In the genomic region with DNA sequence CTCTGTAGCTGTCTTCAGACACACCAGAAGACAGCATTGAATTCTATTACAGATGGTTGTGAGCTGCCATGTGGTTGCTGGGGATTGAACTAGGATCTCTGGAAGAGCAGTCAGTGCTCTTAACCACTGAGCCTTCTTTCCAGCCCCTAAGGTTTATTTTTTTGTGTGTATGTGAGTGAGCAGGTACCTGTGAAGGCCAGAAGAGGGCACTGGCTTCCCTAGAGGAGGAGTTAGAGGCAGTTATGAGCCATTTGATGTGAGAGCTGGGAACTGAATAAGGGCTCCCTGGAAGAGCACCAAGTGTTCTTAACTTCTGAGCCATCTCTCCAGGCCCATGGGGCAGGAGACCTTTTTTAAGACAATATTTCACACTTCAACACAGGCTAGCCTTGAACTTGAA, we compare ENCODE assay signal across 35 mouse cellular contexts. TPM values are rescaled to one million over a fixed set of nuclear protein-coding genes. Genes with fewer than 3 reads are reported as not detected.
A peak's percentile ranks its signal among the peaks of the same experiment; 100 is the strongest.
DNase-seq lines count a peak whose midpoint lies in the region; ATAC-seq and TF ChIP-seq lines count a peak whose summit lies in the region.
"Had no signal": no experiment of that assay in that cellular context is flagged by ENCODE, and none has a peak within 500 bp of the region (broad histone marks: within the 10 kb centered on the region; RNA-seq: fewer than 3 reads in every experiment).

No protein-coding gene starts in this region.

- no peak for DNase-seq in kidney, postnatal 0 days (ENCODE audit: low spot score)
- no peak for DNase-seq in kidney, postnatal 10 days
- DNase-seq in A20 (ENCODE audit: low read depth, low spot score) (peak; percentile 46), ES-E14 (ENCODE audit: low read depth, low spot score) (no peak)
- DNase-seq in stomach, postnatal 0 days (ENCODE audit: low spot score): no peak
- DNase-seq in forebrain, embryonic 14.5 days (ENCODE audit: low spot score): no peak
- DNase-seq: adrenal gland, postnatal 14 days; B cell, adult 2 months; cerebellum, adult 11 months; cerebellum, adult 9-10 months; forebrain, postnatal 0 days; gastrocnemius, postnatal 10 days; heart, postnatal 14 days; kidney, adult 9 months; kidney, postnatal 25 days; lung, postnatal 4 days; right cerebral cortex, adult 18-20 months; spleen, adult 18-20 months; thymus, adult 2 months; thymus, postnatal 36 days had no signal

- TF ChIP-seq CTCF in kidney, postnatal 0 days (IDR thresholded peaks at IDR 0.05; ENCODE audit: low read depth): peak; percentile 21; the same call in 1 of the 2 replicates
- peak; percentile 29; the same call in 1 of the 2 replicates for TF ChIP-seq CTCF in stomach, postnatal 0 days (IDR thresholded peaks at IDR 0.05; ENCODE audit: low read depth)

- no peak overlapping the region for H3K4me2 ChIP-seq in kidney, postnatal 0 days (ENCODE audit: low read length)
- H3K4me2 ChIP-seq in stomach, postnatal 0 days (replicated peaks; ENCODE audit: low read depth): no peak overlapping the region
- H3K4me2 ChIP-seq in forebrain, embryonic 14.5 days (ENCODE audit: low read length): no peak overlapping the region
- H3K4me2 ChIP-seq: embryonic facial prominence, embryonic 13.5 days; heart, embryonic 13.5 days; intestine, embryonic 15.5 days; limb, embryonic 15.5 days; midbrain, embryonic 12.5 days; neural tube, embryonic 12.5 days had no signal

- no peaks in the 10 kb centered on the region for H3K27me3 ChIP-seq in kidney, postnatal 0 days (ENCODE audit: insufficient read depth, low read length)
- H3K27me3 ChIP-seq in stomach, postnatal 0 days (ENCODE audit: control insufficient read depth, insufficient read depth, low read length): no peaks in the 10 kb centered on the region
- H3K27me3 ChIP-seq in forebrain, embryonic 14.5 days (replicated peaks; ENCODE audit: control insufficient read depth, insufficient read depth, low read length): peaks cover 6% of the 10 kb centered on the region

- H3K27ac ChIP-seq in kidney, postnatal 0 days: no peak overlapping the region
- H3K27ac ChIP-seq in ES-E14 (ENCODE audit: insufficient read depth, low read depth, low read length, poor library complexity, severe bottlenecking): no peak overlapping the region
- no peak overlapping the region for H3K27ac ChIP-seq in stomach, postnatal 0 days (replicated peaks)
- H3K27ac ChIP-seq in forebrain, embryonic 14.5 days (ENCODE audit: low read depth, low read length): no peak overlapping the region
- H3K27ac ChIP-seq: embryonic facial prominence, embryonic 13.5 days; forebrain, embryonic 10.5 days; heart, embryonic 13.5 days; intestine, embryonic 15.5 days; limb, embryonic 10.5 days; limb, embryonic 15.5 days; midbrain, embryonic 12.5 days; neural tube, embryonic 12.5 days had no signal

- no peak overlapping the region for H3K9ac ChIP-seq in kidney, postnatal 0 days (ENCODE audit: low read depth, low read length)
- no peak overlapping the region for H3K9ac ChIP-seq in ES-E14 (ENCODE audit: insufficient read depth, low read depth, low read length, poor library complexity, severe bottlenecking)
- no peak overlapping the region for H3K9ac ChIP-seq in stomach, postnatal 0 days (ENCODE audit: low read length)
- H3K9ac ChIP-seq in forebrain, embryonic 14.5 days (ENCODE audit: low read length): no peak overlapping the region
- H3K9ac ChIP-seq: embryonic facial prominence, embryonic 13.5 days; forebrain, postnatal 0 days; heart, embryonic 13.5 days; intestine, embryonic 15.5 days; limb, embryonic 15.5 days; midbrain, embryonic 12.5 days; neural tube, embryonic 12.5 days had no signal

- no peak for TF ChIP-seq EP300 in stomach, postnatal 0 days (optimal IDR thresholded peaks at IDR 0.05)

- ATAC-seq in kidney, postnatal 0 days (replicated peaks; ENCODE audit: low FRiP score, low read depth): no peak
- ATAC-seq in stomach, postnatal 0 days (ENCODE audit: low FRiP score, low TSS enrichment): no peak
- ATAC-seq in frontal cortex, adult (ENCODE audit: low TSS enrichment): no peak
- ATAC-seq in forebrain, embryonic 14.5 days: no peak
- ATAC-seq: forebrain, postnatal 0 days; hindbrain, embryonic 16.5 days; intestine, embryonic 15.5 days had no signal

- H3K36me3 ChIP-seq in kidney, postnatal 0 days (ENCODE audit: insufficient read depth, low read length): no peaks in the 10 kb centered on the region
- H3K36me3 ChIP-seq in ES-E14 (ENCODE audit: control insufficient read depth, insufficient read depth, low read length, poor library complexity, severe bottlenecking): no peaks in the 10 kb centered on the region
- no peaks in the 10 kb centered on the region for H3K36me3 ChIP-seq in stomach, postnatal 0 days (ENCODE audit: control insufficient read depth, insufficient read depth, low read length)
- no peaks in the 10 kb centered on the region for H3K36me3 ChIP-seq in forebrain, embryonic 14.5 days (ENCODE audit: control insufficient read depth, insufficient read depth, low read length)
- H3K36me3 ChIP-seq: embryonic facial prominence, embryonic 13.5 days; forebrain, embryonic 10.5 days; heart, embryonic 13.5 days; intestine, embryonic 15.5 days; limb, embryonic 10.5 days; limb, embryonic 15.5 days; midbrain, embryonic 12.5 days; neural tube, embryonic 12.5 days had no signal

- peaks cover 11% of the 10 kb centered on the region; the same call in 1 of the 2 replicates for H3K4me1 ChIP-seq in kidney, postnatal 0 days (replicated peaks; ENCODE audit: insufficient read depth, low read length)
- H3K4me1 ChIP-seq in ES-E14 (ENCODE audit: control insufficient read depth in 2 of 2, insufficient read depth in 2 of 2, low read length in 2 of 2, poor library complexity in 1 of 2): peaks cover 5 to 12% of the 10 kb centered on the region in 2 experiments; a peak in 1 of 4 replicates
- no peaks in the 10 kb centered on the region for H3K4me1 ChIP-seq in stomach, postnatal 0 days (replicated peaks; ENCODE audit: control insufficient read depth, insufficient read depth)
- H3K4me1 ChIP-seq in forebrain, embryonic 14.5 days (ENCODE audit: control insufficient read depth, insufficient read depth, low read length): peaks cover 11% of the 10 kb centered on the region

- H3K9me3 ChIP-seq in kidney, postnatal 0 days (replicated peaks; ENCODE audit: low read length): no peaks in the 10 kb centered on the region
- H3K9me3 ChIP-seq in ES-E14 (ENCODE audit: control insufficient read depth, insufficient read depth, low read depth, low read length): no peaks in the 10 kb centered on the region
- H3K9me3 ChIP-seq in stomach, postnatal 0 days (ENCODE audit: control insufficient read depth, low read length): no peaks in the 10 kb centered on the region
- H3K9me3 ChIP-seq in forebrain, embryonic 14.5 days (replicated peaks; ENCODE audit: control insufficient read depth, low read length): no peaks in the 10 kb centered on the region
- H3K9me3 ChIP-seq: embryonic facial prominence, embryonic 13.5 days; forebrain, embryonic 10.5 days; heart, embryonic 13.5 days; intestine, embryonic 15.5 days; limb, embryonic 10.5 days; limb, embryonic 15.5 days; midbrain, embryonic 12.5 days; neural tube, embryonic 12.5 days had no signal

- no peak overlapping the region for H3K4me3 ChIP-seq in kidney, postnatal 0 days (replicated peaks; ENCODE audit: low read depth, low read length)
- no peak overlapping the region for H3K4me3 ChIP-seq in ES-E14 (ENCODE audit: insufficient read depth in 1 of 2, low read depth in 1 of 2, low read length in 2 of 2, poor library complexity in 1 of 2, severe bottlenecking in 1 of 2)
- no peak overlapping the region for H3K4me3 ChIP-seq in stomach, postnatal 0 days (ENCODE audit: low read depth, low read length)
- no peak overlapping the region for H3K4me3 ChIP-seq in forebrain, embryonic 14.5 days (ENCODE audit: low read depth, low read length)
- H3K4me3 ChIP-seq: embryonic facial prominence, embryonic 13.5 days; forebrain, embryonic 10.5 days; heart, embryonic 13.5 days; intestine, embryonic 15.5 days; limb, embryonic 10.5 days; limb, embryonic 15.5 days; megakaryocyte, embryonic 14.5 days; midbrain, embryonic 12.5 days; myocyte; neural tube, embryonic 12.5 days had no signal

- in situ Hi-C loops in ES-E14 (cut with MboI; ENCODE audit: low sequenced_read_pairs in 2 of 2, unreplicated experiment in 2 of 2): no loop called here

TF ChIP-seq in ES-E14, 5 proteins besides CTCF, POLR2A, EP300 and RAD21:
- no peak for TF ChIP-seq MAFK (IDR thresholded peaks at IDR 0.05; ENCODE audit: insufficient read depth, low read depth, low read length)
- no peak for TF ChIP-seq HCFC1 (IDR thresholded peaks at IDR 0.05; ENCODE audit: borderline replicate concordance, insufficient read depth, low read length)
- TF ChIP-seq ZNF384 (IDR thresholded peaks at IDR 0.05; ENCODE audit: low read depth, low read length): 0 out of 2 replicates have a peak, but pooled peaks have one; percentile 23
TF ChIP-seq in ES-E14: peak in this region for 1.

RNA-seq across cellular contexts. Expression of a gene that starts 2.2 kb away (rescaled TPM):
- 33.9 and 35.0 TPM in 2 replicates for polyA plus RNA-seq in kidney, postnatal 0 days (2015; fragmentation: Nextera tagmentation; extraction: Ambion mirVana)
- total RNA-seq in ES-E14 (2012; rRNA removed): 12.7 and 14.1 TPM in 2 replicates
- 1.3 and 1.5 TPM in 2 replicates for polyA plus RNA-seq in stomach, postnatal 0 days (2015; fragmentation: Nextera tagmentation; extraction: Ambion mirVana)
- polyA plus RNA-seq in forebrain, embryonic 14.5 days (2014; fragmentation: Nextera tagmentation; extraction: Ambion mirVana): 1.7 and 2.5 TPM in 2 replicates
- total RNA-seq: forebrain, postnatal 0 days; layer of hippocampus, postnatal 14 days had no signal

RNA-seq across cellular contexts. Expression of a gene that starts 8.6 kb away (rescaled TPM):
- polyA plus RNA-seq in kidney, postnatal 0 days (2015; fragmentation: Nextera tagmentation; extraction: Ambion mirVana): 35.0 and 36.2 TPM in 2 replicates
- total RNA-seq in ES-E14 (2012; rRNA removed): 72.9 and 95.9 TPM in 2 replicates
- polyA plus RNA-seq in stomach, postnatal 0 days (2015; fragmentation: Nextera tagmentation; extraction: Ambion mirVana): 40.1 and 40.5 TPM in 2 replicates
- polyA plus RNA-seq in forebrain, embryonic 14.5 days (2014; fragmentation: Nextera tagmentation; extraction: Ambion mirVana): 43.5 and 53.7 TPM in 2 replicates

RNA-seq across cellular contexts. Expression of a gene that starts 8.9 kb away (rescaled TPM):
- polyA plus RNA-seq in kidney, postnatal 0 days (2015; fragmentation: Nextera tagmentation; extraction: Ambion mirVana): 0.27 and 0.33 TPM in 2 replicates
- total RNA-seq in ES-E14 (2012; rRNA removed): 0.37 and 0.45 TPM in 2 replicates
- polyA plus RNA-seq in stomach, postnatal 0 days (2015; fragmentation: Nextera tagmentation; extraction: Ambion mirVana): 4.3 and 4.9 TPM in 2 replicates
- 0.31 and 0.48 TPM in 2 replicates for polyA plus RNA-seq in forebrain, embryonic 14.5 days (2014; fragmentation: Nextera tagmentation; extraction: Ambion mirVana)
- total RNA-seq: forebrain, postnatal 0 days; heart, adult 8-10 months; heart, postnatal 14 days; layer of hippocampus, adult 18-20 months; layer of hippocampus, postnatal 14 days had no signal

RNA-seq across cellular contexts. Expression of a gene that starts 43.0 kb away (rescaled TPM):
- polyA plus RNA-seq in kidney, postnatal 0 days (2015; fragmentation: Nextera tagmentation; extraction: Ambion mirVana): 41.9 and 44.0 TPM in 2 replicates
- total RNA-seq in ES-E14 (2012; rRNA removed): 15.7 and 19.8 TPM in 2 replicates
- 28.5 and 30.9 TPM in 2 replicates for polyA plus RNA-seq in stomach, postnatal 0 days (2015; fragmentation: Nextera tagmentation; extraction: Ambion mirVana)
- polyA plus RNA-seq in forebrain, embryonic 14.5 days (2014; fragmentation: Nextera tagmentation; extraction: Ambion mirVana): 62.8 and 67.6 TPM in 2 replicates

RNA-seq across cellular contexts. Expression of a gene that starts 43.2 kb away (rescaled TPM):
- 15.1 and 16.8 TPM in 2 replicates for polyA plus RNA-seq in kidney, postnatal 0 days (2015; fragmentation: Nextera tagmentation; extraction: Ambion mirVana)
- total RNA-seq in ES-E14 (2012; rRNA removed): 11.7 and 15.2 TPM in 2 replicates
- 11.7 and 12.5 TPM in 2 replicates for polyA plus RNA-seq in stomach, postnatal 0 days (2015; fragmentation: Nextera tagmentation; extraction: Ambion mirVana)
- 24.6 and 29.0 TPM in 2 replicates for polyA plus RNA-seq in forebrain, embryonic 14.5 days (2014; fragmentation: Nextera tagmentation; extraction: Ambion mirVana)
